Mouse (Mus musculus) thymus, postnatal 36 days (tissue): ENCODE measurements at regions not wholly inside any gene's neighbourhood (a gene's known extent, or its start where the extent isn't known, plus 50 kb on each side); places are given as distances from the start of the nearest gene placed in this dataset.
"Not testable (repeated sequence)": the region's sequence is repeated elsewhere in the genome, so short reads cannot be mapped to it uniquely, and the experiment has no call there.

Experiments used
- DNase-seq, 2 experiments: peaks; one replicate each; pipeline ENCODE4 v3.0.0; 2022; ENCODE audit warnings: mixed read lengths in 2 of 2

GRCm38 (mm10) chr5:91822844-91823576 lies 139.9 kb downstream of the Rchy1 start:
- no peak for DNase-seq

- no peak for DNase-seq
These were observed 144.1 kb downstream of the Rchy1 start for GRCm38 (mm10) chr5:91818800-91819199.

GRCm38 (mm10) chr5:91818195-91818594 lies 144.7 kb downstream of the Rchy1 start:
- DNase-seq = no peak

GRCm38 (mm10) chr5:91816376-91816950 lies 146.4 kb downstream of the Rchy1 start:
- DNase-seq = no peak

DNA sequence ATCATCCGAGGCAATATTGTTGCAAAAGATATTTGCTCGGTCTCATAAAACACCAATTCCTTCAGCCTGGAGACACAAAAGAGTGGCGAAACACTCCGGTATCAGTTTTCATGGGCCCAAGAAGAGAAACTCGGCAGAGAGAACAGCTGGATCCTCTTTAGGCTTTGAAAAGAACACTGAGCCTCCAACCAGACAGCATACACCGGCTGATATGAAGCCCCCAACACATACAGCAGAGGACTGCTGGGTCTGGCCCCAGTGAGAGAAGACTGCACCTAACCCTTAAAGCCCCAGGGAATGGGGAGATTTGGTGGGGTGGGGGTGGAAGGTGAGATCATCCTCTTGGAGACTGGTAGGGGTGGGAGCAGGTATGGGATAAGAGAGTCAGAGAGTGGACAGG lies 147.9 kb downstream of the Rchy1 start:
- DNase-seq = peak in 1 of 2 experiments; percentile 8

DNA sequence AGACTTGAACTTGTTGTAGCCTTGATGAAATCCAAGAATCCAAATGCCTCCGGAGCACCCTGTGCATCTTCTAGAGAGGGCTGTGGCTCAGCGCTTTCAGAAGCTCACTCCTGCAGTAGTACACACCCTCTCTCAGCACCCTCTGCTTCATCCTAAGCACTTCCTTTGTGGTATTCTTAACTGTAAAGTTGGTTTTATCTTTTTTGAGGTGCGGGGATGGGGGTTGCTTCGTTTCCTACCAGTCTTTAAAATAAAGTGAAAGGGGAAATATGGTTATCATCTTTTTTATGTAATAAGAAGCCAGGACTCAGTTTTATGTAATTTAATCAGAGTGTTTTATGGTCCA lies 148.5 kb downstream of the Rchy1 start:
- DNase-seq = peak; percentile 33 to 35

DNA sequence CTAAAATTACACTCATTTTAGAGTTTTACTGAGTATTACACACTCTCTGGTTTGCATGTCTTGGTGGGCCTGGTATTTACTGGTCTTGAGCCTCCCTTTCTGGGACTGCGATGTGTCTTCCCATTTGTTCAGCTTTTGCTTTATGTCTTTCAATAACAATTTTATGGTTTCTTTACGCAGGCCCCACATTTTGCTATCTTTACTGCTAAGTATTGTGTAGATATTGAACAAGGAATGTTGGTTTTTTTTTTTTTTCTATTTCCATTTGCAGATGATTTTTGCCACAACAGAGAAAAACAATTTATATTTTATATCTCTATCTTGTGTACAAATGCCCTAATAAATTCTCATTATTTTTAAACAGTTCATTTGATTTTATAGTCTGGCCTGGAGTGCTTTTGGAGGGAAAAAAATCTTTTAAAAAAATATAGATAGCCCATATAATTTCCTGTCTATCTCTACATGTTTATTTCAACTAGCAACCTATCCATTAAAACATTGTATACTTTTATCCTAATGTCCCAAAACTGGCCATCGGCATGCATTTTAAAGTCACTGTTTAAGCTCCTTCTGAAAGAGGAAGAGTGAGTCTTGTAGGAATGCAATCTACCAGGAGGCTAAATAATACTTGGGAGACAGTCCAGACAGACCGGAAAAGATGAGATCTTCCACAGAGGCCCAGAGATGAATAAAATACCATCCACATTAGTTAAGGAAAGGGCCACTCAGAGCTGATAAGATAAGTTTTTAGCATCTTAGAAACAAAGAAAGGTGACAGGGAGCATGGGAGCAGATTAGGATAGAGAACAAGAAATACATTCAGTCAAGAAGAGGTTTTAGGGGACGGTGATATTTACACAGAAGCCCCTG lies 149.1 kb downstream of the Rchy1 start:
- DNase-seq = no peak

- DNase-seq = peak; percentile 17 to 38
These were observed 155.5 kb downstream of the Rchy1 start for GRCm38 (mm10) chr5:91807070-91808065.

DNA sequence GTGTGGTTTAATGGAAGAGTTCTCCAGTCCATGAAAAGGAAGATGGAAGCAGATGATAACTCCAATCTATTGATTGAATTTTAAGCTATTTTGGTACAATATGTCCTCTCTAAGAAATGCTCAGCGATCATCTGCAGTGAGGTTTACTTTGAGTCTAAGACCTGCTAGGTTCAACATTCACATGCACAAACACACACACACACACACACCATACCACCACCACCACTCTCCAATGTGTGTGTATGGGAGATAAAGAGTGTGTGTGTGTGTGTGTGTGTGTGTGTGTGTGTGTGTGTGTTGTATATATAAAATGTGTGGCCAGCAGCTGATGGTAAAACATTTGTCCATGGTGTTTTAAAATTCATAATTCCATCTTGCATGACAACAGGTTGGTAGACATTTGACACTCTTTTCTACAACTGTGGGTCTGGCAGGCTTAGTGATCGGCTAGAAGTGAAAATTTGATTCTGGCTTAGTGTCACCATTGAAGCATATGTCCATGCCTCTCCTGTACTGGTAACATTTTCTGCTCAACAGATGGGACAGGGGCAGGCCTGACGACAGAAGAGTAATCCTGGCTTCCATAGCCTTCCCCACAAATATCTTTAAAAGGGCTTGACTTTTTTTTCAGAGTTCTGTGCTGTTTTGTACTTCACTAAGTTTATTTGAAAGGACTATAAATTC lies 161.4 kb downstream of the Rchy1 start:
- DNase-seq = no peak

GRCm38 (mm10) chr5:91797362-91797761 lies 165.5 kb downstream of the Rchy1 start:
- DNase-seq = no peak

DNA sequence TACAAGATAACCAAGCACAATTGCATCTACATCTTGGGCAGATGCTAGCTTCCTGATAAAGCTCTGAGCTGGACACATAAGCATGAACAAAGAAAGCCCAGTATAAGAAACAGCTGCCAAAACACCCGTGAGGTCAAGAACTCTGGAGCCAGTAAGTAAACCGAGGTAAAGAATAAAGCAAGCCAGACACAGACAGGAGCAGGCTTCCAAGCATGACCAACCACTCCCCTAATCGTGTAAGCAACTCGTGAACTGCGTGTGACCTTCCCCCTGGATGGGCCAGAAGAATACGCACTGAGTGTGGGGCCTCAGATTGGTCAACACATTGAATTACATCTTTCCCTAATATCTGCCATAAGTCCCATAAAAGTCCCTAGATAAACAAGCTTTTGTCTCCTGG lies 170.1 kb downstream of the Rchy1 start:
- no peak for DNase-seq

DNA sequence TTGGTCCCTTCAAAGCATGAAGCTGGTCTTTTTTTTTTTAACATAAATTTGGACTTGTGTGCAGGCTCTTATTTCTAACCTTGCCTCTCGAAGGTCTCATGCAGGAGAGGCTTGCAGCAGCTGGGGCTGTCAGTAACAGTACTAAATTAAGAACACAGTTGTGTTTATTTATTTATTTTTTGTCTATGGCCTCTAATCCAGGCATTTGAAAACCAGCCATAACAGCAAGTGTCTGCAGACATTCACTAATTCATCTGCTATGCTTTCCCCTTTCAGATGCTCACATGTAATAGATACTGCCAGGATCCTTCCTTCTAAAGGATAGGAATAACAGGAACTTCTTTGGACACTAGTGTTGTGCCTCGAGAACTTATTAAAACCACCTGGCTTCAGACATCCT lies 172.5 kb downstream of the Rchy1 start:
- no peak for DNase-seq

GRCm38 (mm10) chr5:91783966-91784365 lies 178.9 kb downstream of the Rchy1 start:
- no peak for DNase-seq

- no peak for DNase-seq
These were observed 185.9 kb downstream of the Rchy1 start for GRCm38 (mm10) chr5:91776971-91777370.

DNA sequence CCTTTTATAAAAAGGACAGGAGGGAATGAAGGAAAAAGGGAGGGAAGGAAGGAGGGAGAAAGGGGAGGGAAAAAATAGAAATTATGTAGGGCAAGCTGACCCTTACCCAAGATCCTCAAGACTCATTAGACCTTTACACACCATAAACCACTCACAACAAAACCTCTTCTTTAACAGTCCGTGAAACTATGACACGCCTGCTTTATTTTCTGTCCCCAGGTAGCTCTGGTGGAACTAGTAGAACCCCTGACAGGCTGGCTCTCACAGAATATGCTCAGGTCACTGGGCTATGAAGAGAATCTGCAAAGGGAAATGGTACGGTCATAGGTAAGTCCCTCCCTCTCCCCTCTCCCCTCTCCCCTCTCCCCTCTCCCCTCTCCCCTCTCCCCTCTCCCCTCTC lies 188.8 kb downstream of the Rchy1 start:
- no peak for DNase-seq

- no peak for DNase-seq
These were observed 195.0 kb downstream of the Rchy1 start for GRCm38 (mm10) chr5:91767886-91768285.

- DNase-seq = no peak
These were observed 195.8 kb downstream of the Rchy1 start for GRCm38 (mm10) chr5:91767060-91767459.

DNA sequence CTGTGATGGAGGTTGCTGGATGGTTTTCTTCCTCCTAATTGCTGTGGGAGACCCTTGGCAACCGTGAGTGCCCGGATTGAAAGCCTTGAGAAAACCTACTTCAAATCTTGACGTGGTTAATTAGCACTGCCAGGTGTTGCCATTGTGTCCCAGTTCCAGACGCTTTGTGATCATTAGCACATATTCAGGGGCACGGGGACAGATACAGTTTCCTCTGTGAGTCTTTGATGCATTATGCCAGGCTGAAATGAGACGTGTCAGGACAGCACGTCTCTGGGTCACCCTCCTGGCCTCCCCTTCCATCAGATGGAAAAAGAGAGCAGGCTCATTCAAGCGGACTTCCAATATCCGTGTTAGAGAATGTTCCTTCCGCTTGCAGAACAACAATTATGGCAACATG lies 198.2 kb downstream of the Rchy1 start:
- no peak for DNase-seq

GRCm38 (mm10) chr5:91762589-91762988 lies 200.3 kb downstream of the Rchy1 start:
- no peak for DNase-seq

- DNase-seq = no peak
These were observed 206.9 kb downstream of the Rchy1 start for GRCm38 (mm10) chr5:91755958-91756357.

DNA sequence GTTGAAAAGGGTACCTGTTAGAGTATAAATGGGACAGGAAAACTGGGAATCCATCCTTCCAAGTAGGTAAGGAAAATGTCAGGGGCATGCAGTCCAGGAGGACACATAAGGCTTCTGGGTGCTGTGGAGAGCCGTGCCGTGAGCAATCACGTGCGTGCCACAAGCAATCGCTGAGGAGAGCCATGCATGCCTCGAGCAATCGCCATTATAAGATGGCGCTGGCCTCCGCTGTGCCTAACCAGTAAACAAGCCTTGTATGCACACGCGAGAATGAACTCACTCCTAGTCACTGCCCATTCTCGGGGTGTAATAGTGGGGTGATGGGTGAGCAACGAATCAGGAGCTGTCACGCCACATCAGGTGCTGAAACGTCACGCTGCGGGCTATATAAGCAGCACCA lies 210.0 kb downstream of the Rchy1 start:
- not testable (repeated sequence) for DNase-seq

GRCm38 (mm10) chr5:91751168-91751567 lies 211.7 kb downstream of the Rchy1 start:
- DNase-seq = no peak
